ENCODE assay signal across 9 mouse cellular contexts in genomic region chr7:123982461-123983038, GRCm38 (mm10). TPM values are rescaled to one million over a fixed set of nuclear protein-coding genes. Genes with fewer than 3 reads are reported as not detected.
A peak's percentile ranks its signal among the peaks of the same experiment; 100 is the strongest.
DNase-seq lines count a peak whose midpoint lies in the region; ATAC-seq lines count a peak whose summit lies in the region.
"Had no signal": no experiment of that assay in that cellular context is flagged by ENCODE, and none has a peak within 500 bp of the region (broad histone marks: within the 10 kb centered on the region; RNA-seq: fewer than 3 reads in every experiment).

Gene Hs3st4 (plus strand): TSS chr7:123982869.

- no peak for ATAC-seq in embryonic facial prominence, embryonic 13.5 days (ENCODE audit: insufficient number of reproducible peaks, insufficient read depth, low FRiP score, low TSS enrichment, low read depth)
- ATAC-seq in hindbrain, embryonic 13.5 days (ENCODE audit: low FRiP score), result peak; percentile 69
- ATAC-seq in liver, embryonic 11.5 days (replicated peaks; ENCODE audit: low FRiP score), result no peak

- no peaks in the 10 kb centered on the region for H3K36me3 ChIP-seq in embryonic facial prominence, embryonic 13.5 days
- no peaks in the 10 kb centered on the region for H3K36me3 ChIP-seq in hindbrain, embryonic 13.5 days
- H3K36me3 ChIP-seq in liver, embryonic 11.5 days (ENCODE audit: control insufficient read depth, insufficient read depth, low read length), result no peaks in the 10 kb centered on the region

- H3K27me3 ChIP-seq in embryonic facial prominence, embryonic 13.5 days, result peaks cover 97% of the 10 kb centered on the region
- peaks cover 91% of the 10 kb centered on the region for H3K27me3 ChIP-seq in hindbrain, embryonic 13.5 days
- peaks cover 60% of the 10 kb centered on the region for H3K27me3 ChIP-seq in liver, embryonic 11.5 days (replicated peaks; ENCODE audit: control insufficient read depth, insufficient read depth, low read length)

- peak; percentile 21 to 30 for DNase-seq in kidney, postnatal 4 days
- DNase-seq in kidney, adult 11 months, result no peak
- DNase-seq in liver, embryonic 11.5 days (ENCODE audit: low spot score), result peak; percentile 33
- peak; percentile 21 for DNase-seq in right cerebral cortex, postnatal 14 days
- DNase-seq in lung, postnatal 10 days, result no peak
- no peak for DNase-seq in cerebellum, adult 9-11 months

- peaks cover 12% of the 10 kb centered on the region for H3K4me1 ChIP-seq in embryonic facial prominence, embryonic 13.5 days
- peaks cover 27% of the 10 kb centered on the region for H3K4me1 ChIP-seq in hindbrain, embryonic 13.5 days (replicated peaks)
- no peaks in the 10 kb centered on the region for H3K4me1 ChIP-seq in liver, embryonic 11.5 days (replicated peaks; ENCODE audit: control insufficient read depth, insufficient read depth, low read length)

- peak within 1 kb of the TSS; percentile 62 for H3K4me3 ChIP-seq in embryonic facial prominence, embryonic 13.5 days
- peak within 1 kb of the TSS; percentile 76 for H3K4me3 ChIP-seq in hindbrain, embryonic 13.5 days
- H3K4me3 ChIP-seq in liver, embryonic 11.5 days (ENCODE audit: low read depth, low read length), result peak within 1 kb of the TSS; percentile 49

- H3K9me3 ChIP-seq in embryonic facial prominence, embryonic 13.5 days, result no peaks in the 10 kb centered on the region
- H3K9me3 ChIP-seq in hindbrain, embryonic 13.5 days, result no peaks in the 10 kb centered on the region
- H3K9me3 ChIP-seq in liver, embryonic 11.5 days (ENCODE audit: control insufficient read depth, low read length), result no peaks in the 10 kb centered on the region

- H3K27ac ChIP-seq in embryonic facial prominence, embryonic 13.5 days, result no peak within 1 kb of the TSS
- peak within 1 kb of the TSS; percentile 23; the same call in 1 of the 2 replicates for H3K27ac ChIP-seq in hindbrain, embryonic 13.5 days
- no peak within 1 kb of the TSS for H3K27ac ChIP-seq in liver, embryonic 11.5 days (ENCODE audit: low read depth, low read length)

- peak within 1 kb of the TSS; percentile 60 for H3K9ac ChIP-seq in embryonic facial prominence, embryonic 13.5 days
- peak within 1 kb of the TSS; percentile 76 for H3K9ac ChIP-seq in hindbrain, embryonic 13.5 days
- no peak within 1 kb of the TSS for H3K9ac ChIP-seq in liver, embryonic 11.5 days (ENCODE audit: low read depth, low read length)

- H3K4me2 ChIP-seq in embryonic facial prominence, embryonic 13.5 days, result peak within 1 kb of the TSS; percentile 99
- H3K4me2 ChIP-seq in hindbrain, embryonic 13.5 days, result peak within 1 kb of the TSS; percentile 97
- H3K4me2 ChIP-seq in liver, embryonic 11.5 days, result peak within 1 kb of the TSS; percentile 70

- WGBS in embryonic facial prominence, embryonic 13.5 days, result under 1% methylated on average over 57 of the region's 74 CpGs
- 0% methylated on average over 44 of the region's 74 CpGs for WGBS in hindbrain, embryonic 13.5 days
- WGBS in liver, embryonic 11.5 days, result 2% methylated on average over 42 of the region's 74 CpGs

RNA-seq across cellular contexts. Expression of gene Hs3st4, which starts in this region (rescaled TPM):
- polyA plus RNA-seq in embryonic facial prominence, embryonic 13.5 days (2015; fragmentation: Nextera tagmentation; extraction: Ambion mirVana), result 0.17 and 0.52 TPM in 2 replicates
- polyA plus RNA-seq in hindbrain, embryonic 13.5 days (2015; fragmentation: Nextera tagmentation; extraction: Ambion mirVana), result 4.5 and 7.2 TPM in 2 replicates
- polyA plus RNA-seq in liver, embryonic 11.5 days (2014; fragmentation: Nextera tagmentation; extraction: Ambion mirVana), result 0.07 TPM in 1 of 2 replicates, not detected in the other
- polyA plus RNA-seq: liver, adult 2 months had no signal

Comparison
In these comparisons a context has a peak if more than half of its experiments do, and no peak if none do; other contexts are left out.
1. DNase-seq: peak in kidney, postnatal 4 days (2 of 2) and right cerebral cortex, postnatal 14 days (single experiment); none in kidney, adult 11 months (single experiment), lung, postnatal 10 days (single experiment) and cerebellum, adult 9-11 months (single experiment).
2. Peak in DNase-seq, H3K4me3 ChIP-seq and H3K4me2 ChIP-seq in liver, embryonic 11.5 days; RNA of the gene not detected or under 1 TPM.
3. Peak in every context shown above with its lines, with median percentiles within 50 percentile points of each other: H3K4me2 ChIP-seq and H3K4me3 ChIP-seq.